Mouse (Mus musculus) left cerebral cortex, postnatal 10 days (tissue): ENCODE measurements around the gene Madd. TPM values are rescaled to one million over a fixed set of nuclear protein-coding genes. Genes with fewer than 3 reads are reported as not detected.
A peak's percentile ranks its signal among the peaks of the same experiment; 100 is the strongest.

ENCODE experiments used
- DNase-seq, 2 experiments: peaks; one replicate each; pipeline ENCODE4 v3.0.0; 2021 to 2022; ENCODE audit warnings: low spot score in 2 of 2, mixed read lengths in 1 of 2; ENCODE audit errors: extremely low spot score in 1 of 2
- intact Hi-C: fragments of 180-260 bp; cut with DNase I; formaldehyde crosslinking; loops from one replicate; pipeline ENCODE4 v1.15.1; 2025
- total RNA-seq, 2 experiments: library from RNA; stranded (reverse); gene quantifications; 2 replicates each; pipeline ENCODE4 v1.2.3; 2021

Madd gene
- 100 to 1,000 TPM; 170 to 174 TPM for total RNA-seq

GRCm38 (mm10) chr2:91183711-91184405, at the start of gene Madd:
TSS of gene Madd (minus strand) at chr2:91183837.
- peak in 1 of 2 experiments; percentile 49 for DNase-seq
- intact Hi-C loops: no loop called here

GRCm38 (mm10) chr2:91229735-91230134, 46.1 kb upstream of the Madd start:
- intact Hi-C loops: no loop called here
- no peak for DNase-seq

- intact Hi-C loops: no loop called here
- DNase-seq: no peak
Measured at GRCm38 (mm10) chr2:91223614-91224013, 40.0 kb upstream of the Madd start.

- no peak for DNase-seq
- intact Hi-C loops: no loop called here
Measured at GRCm38 (mm10) chr2:91220501-91220900, 36.9 kb upstream of the Madd start.

- DNase-seq: peak in 1 of 2 experiments; percentile 70
Measured at GRCm38 (mm10) chr2:91217032-91217431, 33.4 kb upstream of the Madd start.

GRCm38 (mm10) chr2:91213311-91213710, 29.7 kb upstream of the Madd start:
- intact Hi-C loops: no loop called here
- DNase-seq: no peak

More at GRCm38 (mm10) chr2:91217032-91217431, 33.4 kb upstream of the Madd start:
- intact Hi-C loops: no loop called here

GRCm38 (mm10) chr2:91206254-91206775, 22.7 kb upstream of the Madd start:
- DNase-seq: no peak
- intact Hi-C loops: no loop called here

- DNase-seq: no peak
- intact Hi-C loops: no loop called here
Measured at GRCm38 (mm10) chr2:91202972-91203656, 19.5 kb upstream of the Madd start.

GRCm38 (mm10) chr2:91202222-91202971, 18.8 kb upstream of the Madd start, which contains the start of the genes Nr1h3 and Acp2:
TSS of gene Nr1h3 (minus strand) at chr2:91202834.
TSS of gene Acp2 (plus strand) at chr2:91202885.
- peak; percentile 93 to 95 for DNase-seq
- intact Hi-C loops: no loop called here

GRCm38 (mm10) chr2:91198888-91199287, 15.3 kb upstream of the Madd start:
- no peak for DNase-seq
- intact Hi-C loops: no loop called here

- intact Hi-C loops: no loop called here
- peak in 1 of 2 experiments; percentile 62 for DNase-seq
Measured at GRCm38 (mm10) chr2:91196577-91197001, 13.0 kb upstream of the Madd start.

GRCm38 (mm10) chr2:91194624-91195332, 11.1 kb upstream of the Madd start:
- intact Hi-C loops: loop anchor here (1.0 kb wide), 1 partner anchor 79 kb away; no protein-coding TSS in a partner anchor
- DNase-seq: peak in 1 of 2 experiments; percentile 83

- peak in 1 of 2 experiments; percentile 29 for DNase-seq
- intact Hi-C loops: no loop called here
Measured at GRCm38 (mm10) chr2:91190501-91190900, 6.9 kb upstream of the Madd start.

- intact Hi-C loops: no loop called here
- no peak for DNase-seq
Measured at GRCm38 (mm10) chr2:91187431-91187830, 3.8 kb upstream of the Madd start.

GRCm38 (mm10) chr2:91186208-91186607, 2.6 kb upstream of the Madd start:
- intact Hi-C loops: no loop called here
- no peak for DNase-seq

- intact Hi-C loops: no loop called here
- peak; percentile 92 to 96 for DNase-seq
Measured at GRCm38 (mm10) chr2:91183148-91183513, 506 bp downstream of the Madd start.

- intact Hi-C loops: no loop called here
Measured at GRCm38 (mm10) chr2:91182405-91183147, 1.1 kb downstream of the Madd start.

GRCm38 (mm10) chr2:91182016-91182404, 1.6 kb downstream of the Madd start:
- intact Hi-C loops: no loop called here
- no peak for DNase-seq

More at GRCm38 (mm10) chr2:91182405-91183147, 1.1 kb downstream of the Madd start:
- DNase-seq: peak; percentile 69 to 91
